Mouse (Mus musculus) adrenal gland, adult 8-10 months (tissue): Measurements from ENCODE around the gene H2afj. TPM values are rescaled to one million over a fixed set of nuclear protein-coding genes. Genes with fewer than 3 reads are reported as not detected.
"Not testable (repeated sequence)": the region's sequence is repeated elsewhere in the genome, so short reads cannot be mapped to it uniquely, and the experiment has no call there.

Experiments
- DNase-seq: peaks from one replicate; pipeline ENCODE4 v3.0.0; 2022
- total RNA-seq, 4 experiments: library from RNA; stranded (reverse); gene quantifications; 2 replicates each; pipeline ENCODE4 v1.2.4; 2022

Gene H2afj
- total RNA-seq: 100 to 1,000 TPM in 3 of 4 experiments, 10 to 100 TPM in 1; 81.8 to 292 (median 145) TPM

GRCm38 (mm10) chr6:136808014-136808417 lies at the start of gene H2afj:
H2afj (plus strand) TSS chr6:136808244.
- DNase-seq: peak; percentile 97

GRCm38 (mm10) chr6:136763912-136764311 lies 44.1 kb upstream of the H2afj start:
- DNase-seq: no peak

GRCm38 (mm10) chr6:136769143-136769542 lies 38.9 kb upstream of the H2afj start:
- DNase-seq: no peak

- DNase-seq: no peak
Observed at GRCm38 (mm10) chr6:136769859-136770258, 38.2 kb upstream of the H2afj start.

- DNase-seq: no peak
Observed at GRCm38 (mm10) chr6:136776392-136776791, 31.7 kb upstream of the H2afj start.

- no peak for DNase-seq
Observed at GRCm38 (mm10) chr6:136781377-136781986, 26.6 kb upstream of the H2afj start, which contains the start of gene Gucy2c. Gucy2c (minus strand) TSS chr6:136781765.

- DNase-seq: no peak
Observed at GRCm38 (mm10) chr6:136782146-136782545, 25.9 kb upstream of the H2afj start.

GRCm38 (mm10) chr6:136782761-136783160 lies 25.3 kb upstream of the H2afj start:
- DNase-seq: no peak

- no peak for DNase-seq
Observed at GRCm38 (mm10) chr6:136789391-136789971, 18.6 kb upstream of the H2afj start.

- DNase-seq: no peak
Observed at GRCm38 (mm10) chr6:136792884-136793758, 14.9 kb upstream of the H2afj start.

- no peak for DNase-seq
Observed at GRCm38 (mm10) chr6:136793831-136794525, 14.1 kb upstream of the H2afj start.

- DNase-seq: no peak
Observed at GRCm38 (mm10) chr6:136795110-136795509, 12.9 kb upstream of the H2afj start.

- DNase-seq: no peak
Observed at GRCm38 (mm10) chr6:136795850-136796249, 12.2 kb upstream of the H2afj start.

- not testable (repeated sequence) for DNase-seq
Observed at GRCm38 (mm10) chr6:136797874-136798693, 10.0 kb upstream of the H2afj start.

- no peak for DNase-seq
Observed at GRCm38 (mm10) chr6:136800710-136801109, 7.3 kb upstream of the H2afj start.

- DNase-seq: no peak
Observed at GRCm38 (mm10) chr6:136801274-136801673, 6.8 kb upstream of the H2afj start.

- no peak for DNase-seq
Observed at GRCm38 (mm10) chr6:136803093-136803738, 4.8 kb upstream of the H2afj start.

GRCm38 (mm10) chr6:136803739-136804633 lies 4.1 kb upstream of the H2afj start, which contains the start of gene Hist4h4:
Hist4h4 (minus strand) TSS chr6:136804415.
- DNase-seq: peak; percentile 92

- DNase-seq: no peak
Observed at GRCm38 (mm10) chr6:136804705-136805408, 3.2 kb upstream of the H2afj start.
